Mouse (Mus musculus) spleen, adult 2 months (tissue): ENCODE results near the gene Gltpd2.

Experiments
- CTCF ChIP-seq: fragments of 200-500 bp; IDR thresholded peaks from 2 replicates; pipeline ENCODE4 v1.5.1; 2011; ENCODE audit warnings: mild to moderate bottlenecking, inconsistent platforms; ENCODE audit not compliant: insufficient read depth, insufficient read length, insufficient replicate concordance; ENCODE audit errors: extremely low read depth
- POLR2A ChIP-seq: fragments of 200-500 bp; IDR thresholded peaks from 2 replicates; pipeline ENCODE4 v1.6.1; 2011; ENCODE audit warnings: low read depth, low read length, inconsistent platforms

DNA sequence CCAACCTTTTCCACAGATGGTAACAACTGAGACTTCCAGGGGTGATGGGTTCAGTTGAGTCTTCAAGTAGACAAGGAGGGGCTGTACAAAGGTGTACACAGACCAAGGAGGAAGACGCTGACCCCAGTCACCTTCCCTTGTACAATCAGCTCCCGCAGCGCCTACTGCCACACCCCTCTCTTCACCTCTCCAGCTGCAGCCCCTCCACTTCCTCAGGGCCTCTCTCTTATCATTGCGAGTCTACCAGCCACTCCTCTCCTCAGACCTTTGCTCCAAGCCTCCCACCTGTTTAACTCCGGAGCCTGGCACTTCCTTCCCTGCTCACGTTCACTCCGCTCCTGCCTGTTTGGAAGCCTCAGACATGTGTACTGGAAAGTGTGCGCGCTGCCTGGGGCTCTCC, 14.0 kb upstream of the Gltpd2 start, which contains the start of gene Tm4sf5:
- TF ChIP-seq CTCF (no peak), POLR2A (no peak)
